Mouse (Mus musculus) thymus, postnatal 0 days (tissue): ENCODE measurements around the gene Pcsk6. TPM values are rescaled to one million over a fixed set of nuclear protein-coding genes. Genes with fewer than 3 reads are reported as not detected.

Source experiments
- DNase-seq: peaks from one replicate; pipeline ENCODE4 v3.0.0-alpha.2; 2015; ENCODE audit warnings: low spot score
- polyA plus RNA-seq: library from polyadenylated mRNA; unstranded; fragments of >200 nt; fragmentation: Nextera tagmentation; extraction: Ambion mirVana; gene quantifications from 2 replicates; pipeline ENCODE4 v1.2.1, GENCODE M21; 2015

Pcsk6 gene
- polyA plus RNA-seq, 1 experiment from 2014 or later = 1.2 TPM

GRCm38 (mm10) chr7:66098803-66099202 lies 237.3 kb downstream of the Pcsk6 start:
- DNase-seq = no peak

Other genes with a start within 250 kb of the Pcsk6 start
- 4.0 TPM in 2 replicates for gene Tarsl2, start 216.8 kb upstream of the Pcsk6 start, polyA plus RNA-seq
- 63.2 and 69.0 TPM in 2 replicates for gene Tm2d3, start 170.6 kb upstream of the Pcsk6 start, polyA plus RNA-seq
- not detected in 2 replicates for gene Gm45213, start 181.9 kb downstream of the Pcsk6 start, polyA plus RNA-seq
- 189 and 207 TPM in 2 replicates for gene Snrpa1, start 197.3 kb downstream of the Pcsk6 start, polyA plus RNA-seq
- 94.8 and 98.4 TPM in 2 replicates for gene Selenos, start 217.9 kb downstream of the Pcsk6 start, polyA plus RNA-seq
- 8.7 and 12.1 TPM in 2 replicates for gene Chsy1, start 247.8 kb downstream of the Pcsk6 start, polyA plus RNA-seq